Mouse (Mus musculus) kidney, embryonic 15.5 days (tissue): ENCODE results near the gene Cstf1. TPM values are rescaled to one million over a fixed set of nuclear protein-coding genes. Genes with fewer than 3 reads are reported as not detected.

Experiments
- ATAC-seq: fragments of 200-750 bp; cut with Nextera tagmentation; replicated peaks from 2 replicates; pipeline ENCODE4 v1.8.0; 2017; ENCODE audit warnings: moderate TSS enrichment; ENCODE audit not compliant: low FRiP score
- H3K27ac ChIP-seq: fragments of 300-500 bp; sonication (generic); 2 replicates; pipeline ENCODE4 v1.5.1; 2015; ENCODE audit warnings: mild to moderate bottlenecking, inconsistent platforms
- H3K27me3 ChIP-seq: fragments of 300-500 bp; sonication (generic); 2 replicates; pipeline ENCODE4 v1.6.1; 2015; ENCODE audit warnings: inconsistent platforms
- H3K36me3 ChIP-seq: fragments of 300-500 bp; sonication (generic); 2 replicates; pipeline ENCODE4 v1.6.1; 2015; ENCODE audit warnings: inconsistent platforms
- H3K4me1 ChIP-seq: fragments of 300-500 bp; sonication (generic); 2 replicates; pipeline ENCODE4 v1.6.1; 2015; ENCODE audit warnings: inconsistent platforms
- H3K4me2 ChIP-seq: fragments of 300-500 bp; sonication (generic); 2 replicates; pipeline ENCODE4 v1.6.1; 2015; ENCODE audit warnings: moderate library complexity, mild to moderate bottlenecking, inconsistent platforms
- H3K4me3 ChIP-seq: fragments of 300-500 bp; sonication (generic); replicated peaks from 2 replicates; pipeline ENCODE4 v1.5.1; 2015; ENCODE audit warnings: mild to moderate bottlenecking, inconsistent platforms
- H3K9ac ChIP-seq: fragments of 300-500 bp; sonication (generic); 2 replicates; pipeline ENCODE4 v1.6.1; 2015; ENCODE audit warnings: mild to moderate bottlenecking, inconsistent platforms
- H3K9me3 ChIP-seq: fragments of 300-500 bp; sonication (generic); replicated peaks from 2 replicates; pipeline ENCODE4 v1.6.1; 2016; ENCODE audit warnings: inconsistent platforms
- WGBS: fragments of 180-500 bp; shearing (Covaris S2); methylation state at CpG from one replicate; pipeline ENCODE4 v1.1.7; 2015; ENCODE audit warnings: mixed read lengths; 5-methylcytosine and 5-hydroxymethylcytosine counted together
- polyA plus RNA-seq: library from polyadenylated mRNA; unstranded; fragments of >200 nt; fragmentation: Nextera tagmentation; extraction: Ambion mirVana; gene quantifications from 2 replicates; pipeline ENCODE4 v1.2.1, GENCODE M21; 2015

Gene Cstf1
- 40.3 and 42.7 TPM in 2 replicates for polyA plus RNA-seq

GRCm38 (mm10) chr2:172370411-172371223, at the start of gene Cstf1, which contains the start of gene Aurka:
Gene Cstf1 (plus strand): TSS chr2:172370681.
Gene Aurka (minus strand): TSS chr2:172370535.
- Histone ChIP-seq H3K4me1 (peaks cover 32% of the 10 kb centered on the region), H3K9ac (peak within 1 kb of the TSS; percentile 85), H3K27ac (peak within 1 kb of the TSS; percentile 92), H3K9me3 (no peaks in the 10 kb centered on the region), H3K4me3 (peak within 1 kb of the TSS; percentile 64), H3K36me3 (peaks cover 66% of the 10 kb centered on the region), H3K27me3 (no peaks in the 10 kb centered on the region), H3K4me2 (peak within 1 kb of the TSS; percentile 61)
- ATAC-seq: peak; percentile 99
- WGBS: under 1% methylated on average over 66 of the region's 66 CpGs

GRCm38 (mm10) chr2:172320878-172321277, 49.6 kb upstream of the Cstf1 start:
- Histone ChIP-seq H3K9me3 (no peaks in the 10 kb centered on the region), H3K9ac (no peak overlapping the region), H3K4me1 (no peaks in the 10 kb centered on the region), H3K36me3 (no peaks in the 10 kb centered on the region), H3K27ac (no peak overlapping the region), H3K4me3 (no peak overlapping the region), H3K27me3 (0 out of 2 replicates have a peak, but pooled peaks cover 4% of the 10 kb centered on the region), H3K4me2 (no peak overlapping the region)
- no peak for ATAC-seq
- 9% methylated on average over 9 of the region's 9 CpGs for WGBS

GRCm38 (mm10) chr2:172328248-172328647, 42.2 kb upstream of the Cstf1 start:
- Histone ChIP-seq H3K4me1 (no peaks in the 10 kb centered on the region), H3K4me3 (no peak overlapping the region), H3K27me3 (peaks cover 32% of the 10 kb centered on the region), H3K4me2 (no peak overlapping the region), H3K9me3 (no peaks in the 10 kb centered on the region), H3K36me3 (no peaks in the 10 kb centered on the region), H3K9ac (no peak overlapping the region), H3K27ac (no peak overlapping the region)
- ATAC-seq: no peak
- 43% methylated on average over 8 of the region's 8 CpGs for WGBS

GRCm38 (mm10) chr2:172329179-172329578, 41.3 kb upstream of the Cstf1 start:
- WGBS: 6% methylated on average over 13 of the region's 13 CpGs
- Histone ChIP-seq H3K27me3 (peaks cover 32% of the 10 kb centered on the region), H3K36me3 (no peaks in the 10 kb centered on the region), H3K4me3 (no peak overlapping the region), H3K9ac (no peak overlapping the region), H3K27ac (no peak overlapping the region), H3K9me3 (no peaks in the 10 kb centered on the region), H3K4me1 (no peaks in the 10 kb centered on the region), H3K4me2 (no peak overlapping the region)
- no peak for ATAC-seq

GRCm38 (mm10) chr2:172338206-172338942, 32.1 kb upstream of the Cstf1 start:
- no peak for ATAC-seq
- no peaks in the 10 kb centered on the region for H3K9me3 ChIP-seq
- no peak overlapping the region for H3K4me2 ChIP-seq
- H3K27me3 ChIP-seq: no peaks in the 10 kb centered on the region
- no peaks in the 10 kb centered on the region for H3K36me3 ChIP-seq
- 60% methylated on average over 19 of the region's 19 CpGs for WGBS
- no peak overlapping the region for H3K9ac ChIP-seq
- no peaks in the 10 kb centered on the region for H3K4me1 ChIP-seq
- no peak overlapping the region for H3K4me3 ChIP-seq
- H3K27ac ChIP-seq: no peak overlapping the region

GRCm38 (mm10) chr2:172340936-172341335, 29.5 kb upstream of the Cstf1 start:
- Histone ChIP-seq H3K4me3 (no peak overlapping the region), H3K27ac (no peak overlapping the region), H3K4me1 (peaks cover 6% of the 10 kb centered on the region), H3K27me3 (no peaks in the 10 kb centered on the region), H3K36me3 (no peaks in the 10 kb centered on the region), H3K4me2 (no peak overlapping the region), H3K9me3 (no peaks in the 10 kb centered on the region), H3K9ac (no peak overlapping the region)
- 66% methylated on average over 3 of the region's 3 CpGs for WGBS
- ATAC-seq: no peak

- Histone ChIP-seq H3K36me3 (no peaks in the 10 kb centered on the region), H3K27me3 (no peaks in the 10 kb centered on the region), H3K4me3 (no peak overlapping the region), H3K4me1 (peaks cover 12% of the 10 kb centered on the region), H3K9me3 (no peaks in the 10 kb centered on the region), H3K27ac (no peak overlapping the region), H3K4me2 (no peak overlapping the region), H3K9ac (no peak overlapping the region)
- ATAC-seq: no peak
- 62% methylated on average over 5 of the region's 5 CpGs for WGBS
Measured at GRCm38 (mm10) chr2:172341606-172342005, 28.9 kb upstream of the Cstf1 start.

GRCm38 (mm10) chr2:172343751-172344150, 26.7 kb upstream of the Cstf1 start:
- no peak overlapping the region for H3K9ac ChIP-seq
- 93% methylated on average over 7 of the region's 7 CpGs for WGBS
- no peaks in the 10 kb centered on the region for H3K27me3 ChIP-seq
- ATAC-seq: no peak
- no peak overlapping the region for H3K4me3 ChIP-seq
- peaks cover 20% of the 10 kb centered on the region for H3K4me1 ChIP-seq
- no peaks in the 10 kb centered on the region for H3K36me3 ChIP-seq
- no peak overlapping the region for H3K4me2 ChIP-seq
- no peak overlapping the region for H3K27ac ChIP-seq
- H3K9me3 ChIP-seq: no peaks in the 10 kb centered on the region

GRCm38 (mm10) chr2:172344669-172345068, 25.8 kb upstream of the Cstf1 start:
- H3K27ac ChIP-seq: peak overlapping the region; percentile 67
- ATAC-seq: no peak
- no peaks in the 10 kb centered on the region for H3K36me3 ChIP-seq
- no peaks in the 10 kb centered on the region for H3K27me3 ChIP-seq
- WGBS: 34% methylated on average over 5 of the region's 5 CpGs
- peaks cover 20% of the 10 kb centered on the region for H3K4me1 ChIP-seq
- no peaks in the 10 kb centered on the region for H3K9me3 ChIP-seq
- no peak overlapping the region for H3K9ac ChIP-seq
- peak overlapping the region; percentile 78 for H3K4me3 ChIP-seq
- H3K4me2 ChIP-seq: peak overlapping the region; percentile 100

- Histone ChIP-seq H3K27me3 (no peaks in the 10 kb centered on the region), H3K9me3 (no peaks in the 10 kb centered on the region), H3K4me2 (peak within 1 kb of the TSS; percentile 100), H3K4me1 (peaks cover 20% of the 10 kb centered on the region), H3K9ac (peak within 1 kb of the TSS; percentile 70), H3K27ac (peak within 1 kb of the TSS; percentile 67), H3K4me3 (peak within 1 kb of the TSS; percentile 78), H3K36me3 (no peaks in the 10 kb centered on the region)
- peak; percentile 96 for ATAC-seq
- WGBS: 0% methylated on average over 27 of the region's 35 CpGs
Measured at GRCm38 (mm10) chr2:172345258-172345738, 25.2 kb upstream of the Cstf1 start, which contains the start of gene Fam210b. Gene Fam210b (plus strand): TSS chr2:172345565.

- Histone ChIP-seq H3K9me3 (no peaks in the 10 kb centered on the region), H3K4me1 (peaks cover 24% of the 10 kb centered on the region), H3K36me3 (no peaks in the 10 kb centered on the region), H3K4me3 (peak overlapping the region; percentile 78), H3K27ac (peak overlapping the region; percentile 37; the same call in 1 of the 2 replicates), H3K27me3 (no peaks in the 10 kb centered on the region), H3K9ac (peak overlapping the region; percentile 70), H3K4me2 (peak overlapping the region; percentile 100)
- ATAC-seq: no peak
- WGBS: 9% methylated on average over 31 of the region's 31 CpGs
Measured at GRCm38 (mm10) chr2:172346034-172346929, 24.2 kb upstream of the Cstf1 start.
